Mouse (Mus musculus) MEL (cell line): ENCODE data around the gene 1700113H08Rik. TPM values are rescaled to one million over a fixed set of nuclear protein-coding genes. Genes with fewer than 3 reads are reported as not detected.

Experiments used
- DNase-seq: peaks from one replicate; pipeline ENCODE4 v3.0.0; 2011; ENCODE audit warnings: low read depth, low spot score
- H3K27ac ChIP-seq: 2 replicates; pipeline ENCODE4 v1.5.1; 2012; ENCODE audit warnings: low read depth, mild to moderate bottlenecking, control low read depth, low read length, moderate library complexity; ENCODE audit not compliant: control insufficient read depth
- H3K27me3 ChIP-seq, 2 experiments: fragments of 150-350 bp in 1 of 2; sonication (generic) in 1 of 2; 2 replicates each; pipeline ENCODE4 v1.6.1; 2012; ENCODE audit warnings: low read length in 2 of 2, mild to moderate bottlenecking in 2 of 2, improper control_type of control experiment in 1 of 2, moderate library complexity in 1 of 2; ENCODE audit not compliant: insufficient read depth in 2 of 2, control insufficient read depth in 1 of 2
- H3K36me3 ChIP-seq, 2 experiments: 2 replicates each; pipeline ENCODE4 v1.6.1; 2012 to 2014; ENCODE audit warnings: low read length in 2 of 2, improper control_type of control experiment in 1 of 2, inconsistent platforms in 1 of 2, mild to moderate bottlenecking in 1 of 2; ENCODE audit not compliant: insufficient read depth in 2 of 2, control insufficient read depth in 1 of 2
- H3K4me1 ChIP-seq, 2 experiments: fragments of 150-350 bp in 1 of 2; sonication (generic) in 1 of 2; 2 replicates each; pipeline ENCODE4 v1.6.1; 2012; ENCODE audit warnings: low read length in 2 of 2, improper control_type of control experiment in 1 of 2, mild to moderate bottlenecking in 1 of 2; ENCODE audit not compliant: insufficient read depth in 2 of 2, control insufficient read depth in 1 of 2
- H3K4me3 ChIP-seq, 2 experiments: fragments of 150-350 bp in 1 of 2; sonication (generic) in 1 of 2; 2 replicates each; pipeline ENCODE4 v1.5.1; 2012; ENCODE audit warnings: low read depth in 2 of 2, low read length in 2 of 2, mild to moderate bottlenecking in 2 of 2, moderate library complexity in 2 of 2, control low read depth in 1 of 2, improper control_type of control experiment in 1 of 2; ENCODE audit not compliant: control insufficient read depth in 1 of 2, insufficient read depth in 1 of 2
- H3K79me2 ChIP-seq: 2 replicates; pipeline ENCODE4 v1.6.1; 2012; ENCODE audit warnings: mild to moderate bottlenecking, low read length, moderate library complexity; ENCODE audit not compliant: control insufficient read depth, poor library complexity, insufficient read depth
- H3K9ac ChIP-seq: 2 replicates; pipeline ENCODE4 v1.6.1; 2012; ENCODE audit warnings: low read depth, mild to moderate bottlenecking, control low read depth, low read length, moderate library complexity; ENCODE audit not compliant: control insufficient read depth, poor library complexity, severe bottlenecking
- H3K9me3 ChIP-seq: fragments of 150-350 bp; sonication (generic); replicated peaks from 2 replicates; pipeline ENCODE4 v1.6.1; 2012; ENCODE audit warnings: mild to moderate bottlenecking, low read length, improper control_type of control experiment, moderate library complexity; ENCODE audit not compliant: insufficient read depth
- BHLHE40 ChIP-seq: IDR thresholded peaks from 2 replicates; pipeline ENCODE4 v1.6.1; 2012; ENCODE audit warnings: low read depth, mild to moderate bottlenecking, inconsistent platforms, low read length, improper control_type of control experiment, borderline replicate concordance
- CHD2 ChIP-seq: IDR thresholded peaks from 2 replicates; pipeline ENCODE4 v1.6.1; 2011; ENCODE audit warnings: low read length, improper control_type of control experiment
- CTCF ChIP-seq, 3 experiments: IDR thresholded peaks in 2 of 3; conservative IDR thresholded peaks in 1 of 3; 2 replicates each; pipeline ENCODE4 v1.5.1; 2011 to 2012; ENCODE audit warnings: low read length in 3 of 3, low read depth in 2 of 3, mild to moderate bottlenecking in 2 of 3, improper control_type of control experiment in 1 of 3, inconsistent platforms in 1 of 3, mixed read lengths in 1 of 3, moderate library complexity in 1 of 3; ENCODE audit not compliant: control insufficient read depth in 1 of 3, insufficient read depth in 1 of 3, poor library complexity in 1 of 3, severe bottlenecking in 1 of 3
- ELF1 ChIP-seq: IDR thresholded peaks from 2 replicates; pipeline ENCODE4 v1.6.1; 2014; ENCODE audit warnings: low read depth, mild to moderate bottlenecking, inconsistent platforms, low read length, improper control_type of control experiment, moderate library complexity
- EP300 ChIP-seq, 2 experiments: IDR thresholded peaks; 2 replicates each; pipeline ENCODE4 v1.6.1; 2011; ENCODE audit warnings: improper control_type of control experiment in 2 of 2, low read length in 2 of 2, low read depth in 1 of 2, mild to moderate bottlenecking in 1 of 2
- ETS1 ChIP-seq: IDR thresholded peaks from 2 replicates; pipeline ENCODE4 v1.6.1; 2012; ENCODE audit warnings: low read depth, mild to moderate bottlenecking, inconsistent platforms, low read length, improper control_type of control experiment, moderate library complexity
- GATA1 ChIP-seq: IDR thresholded peaks from 2 replicates; pipeline ENCODE4 v1.6.1; 2011; ENCODE audit warnings: low read depth, low read length, improper control_type of control experiment
- HCFC1 ChIP-seq: IDR thresholded peaks from 2 replicates; pipeline ENCODE4 v1.6.1; 2012; ENCODE audit warnings: low read depth, mild to moderate bottlenecking, inconsistent platforms, low read length, improper control_type of control experiment, moderate library complexity
- MAFK ChIP-seq: IDR thresholded peaks from 2 replicates; pipeline ENCODE4 v1.6.1; 2011; ENCODE audit warnings: low read depth, mild to moderate bottlenecking, low read length, improper control_type of control experiment, borderline replicate concordance
- MYB ChIP-seq: IDR thresholded peaks from 2 replicates; pipeline ENCODE4 v1.6.1; 2011; ENCODE audit warnings: mild to moderate bottlenecking, low read depth, low read length, improper control_type of control experiment
- MYC ChIP-seq: IDR thresholded peaks from 2 replicates; pipeline ENCODE4 v1.6.1; 2011; ENCODE audit warnings: low read depth, mild to moderate bottlenecking, low read length, improper control_type of control experiment, moderate library complexity
- NELFE ChIP-seq: IDR thresholded peaks from 2 replicates; pipeline ENCODE4 v1.6.1; 2011; ENCODE audit warnings: low read depth, low read length, improper control_type of control experiment
- POLR2A ChIP-seq, 2 experiments: IDR thresholded peaks; 2 replicates each; pipeline ENCODE4 v1.6.1; 2011 to 2012; ENCODE audit warnings: low read length in 2 of 2, mild to moderate bottlenecking in 2 of 2, control low read depth in 1 of 2, improper control_type of control experiment in 1 of 2, low read depth in 1 of 2, moderate library complexity in 1 of 2; ENCODE audit not compliant: control insufficient read depth in 1 of 2, insufficient read depth in 1 of 2, poor library complexity in 1 of 2
- RAD21 ChIP-seq: IDR thresholded peaks from 2 replicates; pipeline ENCODE4 v1.6.1; 2011; ENCODE audit warnings: mild to moderate bottlenecking, low read depth, low read length, improper control_type of control experiment
- SIN3A ChIP-seq: IDR thresholded peaks from 2 replicates; pipeline ENCODE4 v1.6.1; 2012; ENCODE audit warnings: low read length, improper control_type of control experiment, inconsistent platforms
- SMC3 ChIP-seq: IDR thresholded peaks from 2 replicates; pipeline ENCODE4 v1.6.1; 2011; ENCODE audit warnings: low read depth, low read length, improper control_type of control experiment
- TBP ChIP-seq: IDR thresholded peaks from 2 replicates; pipeline ENCODE4 v1.8.0; 2011; ENCODE audit warnings: low read depth, low read length, improper control_type of control experiment
- TCF12 ChIP-seq: IDR thresholded peaks from 2 replicates; pipeline ENCODE4 v1.6.1; 2014; ENCODE audit warnings: low read depth, mild to moderate bottlenecking, inconsistent platforms, low read length, improper control_type of control experiment, moderate library complexity
- USF1 ChIP-seq: IDR thresholded peaks from 2 replicates; pipeline ENCODE4 v1.6.1; 2014; ENCODE audit warnings: low read depth, mild to moderate bottlenecking, inconsistent platforms, low read length, improper control_type of control experiment, moderate library complexity
- ZKSCAN1 ChIP-seq: IDR thresholded peaks from 2 replicates; pipeline ENCODE4 v1.6.1; 2012; ENCODE audit warnings: low read depth, mild to moderate bottlenecking, inconsistent platforms, low read length, improper control_type of control experiment, moderate library complexity
- ZNF384 ChIP-seq: IDR thresholded peaks from 2 replicates; pipeline ENCODE4 v1.6.1; 2012; ENCODE audit warnings: low read depth, mild to moderate bottlenecking, inconsistent platforms, low read length, improper control_type of control experiment
- polyA plus RNA-seq, 2 experiments: library from polyadenylated mRNA; stranded (reverse) in 1 of 2; unstranded in 1 of 2; fragments of >175 nt in 1 of 2; fragments of >200 nt in 1 of 2; gene quantifications; 2 replicates each; pipeline versions ENCODE4 v1.2.1 to v1.2.4; 2012; ENCODE audit warnings: low replicate concordance in 2 of 2, low read depth in 1 of 2; ENCODE audit not compliant: insufficient read length in 2 of 2, insufficient read depth in 1 of 2, missing spikeins in 1 of 2
- total RNA-seq: library from RNA; depleted of rRNA; stranded (reverse); fragments of 300-350 nt; gene quantifications from 2 replicates; pipeline ENCODE4 v1.2.3, GENCODE M21; 2012

1700113H08Rik gene
- total and polyA plus RNA-seq, 3 experiments: not detected

DNA sequence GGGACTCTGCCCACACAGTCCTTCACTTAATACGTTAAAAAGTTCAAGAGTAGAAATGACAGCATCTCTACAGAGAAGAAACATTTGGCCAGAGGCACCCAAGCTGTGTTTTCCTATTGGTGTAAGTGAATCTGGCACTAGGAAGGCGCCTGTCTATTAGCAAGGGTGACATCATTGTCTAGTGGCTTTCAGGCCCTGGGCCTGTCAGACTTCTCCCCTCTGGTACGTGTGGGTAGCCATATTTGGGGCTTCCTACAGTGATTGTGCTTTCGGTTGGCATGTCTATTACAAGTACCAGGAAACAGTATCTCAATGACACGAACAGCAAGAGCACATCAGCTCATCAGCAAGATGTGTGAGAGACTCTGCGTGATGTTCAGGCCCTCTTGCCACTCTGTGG is 18.5 kb upstream of the 1700113H08Rik start:
- Histone ChIP-seq H3K4me3 (no peak overlapping the region), H3K4me1 (no peaks in the 10 kb centered on the region), H3K27me3 (peaks cover 0 to 2% of the 10 kb centered on the region in 2 experiments; a peak in 2 of 4 replicates), H3K36me3 (no peaks in the 10 kb centered on the region), H3K9me3 (no peaks in the 10 kb centered on the region), H3K27ac (no peak overlapping the region), H3K9ac (no peak overlapping the region), H3K79me2 (no peaks in the 10 kb centered on the region)
- TF ChIP-seq ZKSCAN1 (no peak), ZNF384 (no peak), HCFC1 (no peak), MYC (no peak), USF1 (no peak), SIN3A (no peak), POLR2A (IDR thresholded peaks at IDR 0.05; ENCODE audit: control insufficient read depth in 1 of 2, insufficient read depth in 1 of 2, low read depth in 1 of 2, low read length in 2 of 2, poor library complexity in 1 of 2) (no peak), MAFK (no peak), NELFE (no peak), GATA1 (no peak), TBP (no peak), EP300 (IDR thresholded peaks at IDR 0.05; ENCODE audit: low read depth in 1 of 2, low read length in 2 of 2) (no peak), RAD21 (no peak)
- DNase-seq: no peak

DNA sequence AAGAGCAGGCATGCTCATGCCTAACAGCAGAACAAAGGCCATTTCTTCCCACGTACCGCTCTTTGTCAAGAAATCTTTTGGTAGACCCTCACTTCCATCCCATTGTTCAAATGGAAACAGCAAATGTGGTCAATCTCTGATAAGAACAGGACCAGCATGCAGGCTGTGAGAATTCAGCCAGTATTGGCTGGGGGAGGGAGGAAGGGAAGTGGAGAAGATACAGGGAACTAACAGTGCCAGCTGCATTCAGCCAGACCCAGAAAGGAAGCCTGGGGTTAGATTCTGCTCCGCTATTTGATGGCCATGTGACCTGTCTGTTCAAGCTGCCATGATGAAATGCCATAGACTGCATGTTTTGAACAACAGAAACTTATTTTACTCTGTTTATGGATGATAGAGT is 18.0 kb upstream of the 1700113H08Rik start:
- H3K27me3 ChIP-seq: no peaks in the 10 kb centered on the region; a peak in 1 of 4 replicates
- H3K27ac ChIP-seq: no peak overlapping the region
- H3K4me3 ChIP-seq: no peak overlapping the region
- H3K36me3 ChIP-seq: no peaks in the 10 kb centered on the region
- DNase-seq: no peak
- TF ChIP-seq GATA1 (no peak), BHLHE40 (no peak), TCF12 (no peak), SMC3 (no peak), ZNF384 (no peak), EP300 (IDR thresholded peaks at IDR 0.05; ENCODE audit: low read depth in 1 of 2, low read length in 2 of 2) (no peak), ETS1 (no peak), CTCF (IDR thresholded peaks at IDR 0.05 in 2 of 3, conservative IDR thresholded peaks at IDR 0.05 in 1 of 3; ENCODE audit: control insufficient read depth in 1 of 3, insufficient read depth in 1 of 3, low read depth in 2 of 3, low read length in 3 of 3, poor library complexity in 1 of 3, severe bottlenecking in 1 of 3) (no peak), CHD2 (no peak), MYB (no peak), ELF1 (no peak)
- no peaks in the 10 kb centered on the region for H3K79me2 ChIP-seq
- no peak overlapping the region for H3K9ac ChIP-seq
- H3K9me3 ChIP-seq: no peaks in the 10 kb centered on the region
- H3K4me1 ChIP-seq: no peaks in the 10 kb centered on the region
